Comparison of ENCODE assay signal across 10 mouse cellular contexts in the genomic region with DNA sequence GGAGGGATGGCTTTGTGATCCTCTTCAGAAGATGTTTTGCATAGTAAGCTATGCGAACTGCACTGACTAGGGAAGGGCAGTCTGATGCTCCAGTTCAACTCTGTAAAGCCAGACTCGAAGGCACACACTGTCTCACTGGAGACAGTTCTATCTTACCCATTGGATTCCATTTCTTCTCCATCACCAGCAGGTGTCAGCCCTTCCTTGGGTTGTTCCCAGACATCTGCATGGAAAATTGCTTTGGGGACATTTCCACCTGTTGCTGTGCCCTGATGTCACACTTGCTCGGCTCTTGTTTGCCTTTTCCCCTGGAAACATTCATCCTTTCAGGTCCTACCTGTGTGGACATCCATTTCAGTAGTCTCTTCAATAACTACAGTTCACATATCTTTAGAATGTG. TPM values are rescaled to one million over a fixed set of nuclear protein-coding genes. Genes with fewer than 3 reads are reported as not detected.
DNase-seq lines count a peak whose midpoint lies in the region; ATAC-seq and TF ChIP-seq lines count a peak whose summit lies in the region.
"Had no signal": no experiment of that assay in that cellular context is flagged by ENCODE, and none has a peak within 500 bp of the region (broad histone marks: within the 10 kb centered on the region; RNA-seq: fewer than 3 reads in every experiment).

No protein-coding gene starts in this region.

- intact Hi-C loops in gastrocnemius, postnatal 14 days (cut with DNase I; ENCODE audit: low total_unique reads): no loop called here

- DNase-seq in heart, postnatal 4 days: peak; percentile 28
- peak; percentile 3 for DNase-seq in 416B (ENCODE audit: low read depth)
- peak; percentile 31 for DNase-seq in R1 (ENCODE audit: low read depth, low spot score)
- DNase-seq in kidney, postnatal 10 days: peak; percentile 23
- peak; percentile 23 for DNase-seq in stomach, postnatal 0 days (ENCODE audit: low spot score)
- DNase-seq in gastrocnemius, postnatal 14 days: no peak

- no peak for ATAC-seq in heart, embryonic 11.5 days (replicated peaks; ENCODE audit: insufficient number of reproducible peaks, low FRiP score, low TSS enrichment)
- no peak for ATAC-seq in stomach, postnatal 0 days (ENCODE audit: low FRiP score, low TSS enrichment)

- WGBS in heart, embryonic 11.5 days (ENCODE audit: insufficient replicate concordance): 48% methylated on average over 3 of the region's 3 CpGs
- WGBS in stomach, postnatal 0 days: 41% methylated on average over 3 of the region's 3 CpGs

- TF ChIP-seq EP300 in stomach, postnatal 0 days (optimal IDR thresholded peaks at IDR 0.05): no peak

- no peak overlapping the region for H3K9ac ChIP-seq in heart, embryonic 11.5 days (ENCODE audit: low read depth, low read length)
- no peak overlapping the region for H3K9ac ChIP-seq in stomach, postnatal 0 days (ENCODE audit: low read length)
- H3K9ac ChIP-seq: heart, embryonic 13.5 days had no signal

- H3K36me3 ChIP-seq in heart, embryonic 11.5 days (ENCODE audit: control insufficient read depth, insufficient read depth, low read length): no peaks in the 10 kb centered on the region
- no peaks in the 10 kb centered on the region for H3K36me3 ChIP-seq in stomach, postnatal 0 days (ENCODE audit: control insufficient read depth, insufficient read depth, low read length)
- H3K36me3 ChIP-seq: heart, embryonic 13.5 days had no signal

- H3K27me3 ChIP-seq in heart, embryonic 11.5 days (ENCODE audit: control insufficient read depth, insufficient read depth, low read length): no peaks in the 10 kb centered on the region
- no peaks in the 10 kb centered on the region for H3K27me3 ChIP-seq in stomach, postnatal 0 days (ENCODE audit: control insufficient read depth, insufficient read depth, low read length)
- H3K27me3 ChIP-seq: heart, embryonic 13.5 days had no signal

- no peak overlapping the region for H3K4me3 ChIP-seq in heart, embryonic 11.5 days (ENCODE audit: low read depth, low read length)
- H3K4me3 ChIP-seq in stomach, postnatal 0 days (ENCODE audit: low read depth, low read length): no peak overlapping the region
- H3K4me3 ChIP-seq: heart, embryonic 13.5 days had no signal

- TF ChIP-seq CTCF in stomach, postnatal 0 days (IDR thresholded peaks at IDR 0.05; ENCODE audit: low read depth): peak; percentile 75

- no peaks in the 10 kb centered on the region for H3K4me1 ChIP-seq in heart, embryonic 11.5 days (ENCODE audit: control insufficient read depth, insufficient read depth, low read length)
- H3K4me1 ChIP-seq in stomach, postnatal 0 days (replicated peaks; ENCODE audit: control insufficient read depth, insufficient read depth): no peaks in the 10 kb centered on the region
- H3K4me1 ChIP-seq: heart, embryonic 13.5 days had no signal

- H3K27ac ChIP-seq in heart, embryonic 11.5 days (ENCODE audit: low read depth, low read length): no peak overlapping the region
- no peak overlapping the region for H3K27ac ChIP-seq in stomach, postnatal 0 days (replicated peaks)
- H3K27ac ChIP-seq: heart, embryonic 13.5 days had no signal

- H3K9me3 ChIP-seq in heart, embryonic 11.5 days (replicated peaks; ENCODE audit: control insufficient read depth, low read length): no peaks in the 10 kb centered on the region
- no peaks in the 10 kb centered on the region for H3K9me3 ChIP-seq in stomach, postnatal 0 days (ENCODE audit: control insufficient read depth, low read length)
- H3K9me3 ChIP-seq: heart, embryonic 13.5 days had no signal

- H3K4me2 ChIP-seq in heart, embryonic 11.5 days: no peak overlapping the region
- no peak overlapping the region for H3K4me2 ChIP-seq in stomach, postnatal 0 days (replicated peaks; ENCODE audit: low read depth)
- H3K4me2 ChIP-seq: heart, embryonic 13.5 days had no signal

RNA-seq across cellular contexts. Expression of a gene that starts 36.4 kb away (rescaled TPM):
- not detected for total RNA-seq in heart, postnatal 4 days (2021)
- not detected in 2 replicates for polyA plus RNA-seq in heart, embryonic 11.5 days (2014; fragmentation: Nextera tagmentation; extraction: Ambion mirVana)
- 0.35 and 0.55 TPM in 2 replicates for polyA plus RNA-seq in stomach, postnatal 0 days (2015; fragmentation: Nextera tagmentation; extraction: Ambion mirVana)
- total RNA-seq in gastrocnemius, postnatal 14 days (2021): not detected
- polyA plus RNA-seq: heart, embryonic 13.5 days; lung, embryonic 16.5 days; spleen, adult 2 months had no signal
